Mouse (Mus musculus) hindbrain, embryonic 10.5 days (tissue): ENCODE results near the gene Rasl12. TPM values are rescaled to one million over a fixed set of nuclear protein-coding genes. Genes with fewer than 3 reads are reported as not detected.

ENCODE experiments used
- DNase-seq: peaks from one replicate; pipeline ENCODE4 v3.0.0-alpha.2; 2017; ENCODE audit warnings: low spot score
- H3K27ac ChIP-seq: fragments of 300-500 bp; sonication (generic); 2 replicates; pipeline ENCODE4 v1.5.1; 2016; ENCODE audit warnings: mild to moderate bottlenecking, moderate library complexity
- H3K27me3 ChIP-seq: fragments of 300-500 bp; sonication (generic); 2 replicates; pipeline ENCODE4 v1.6.1; 2016; ENCODE audit warnings: mild to moderate bottlenecking; ENCODE audit not compliant: poor library complexity, insufficient read depth, severe bottlenecking
- H3K36me3 ChIP-seq: fragments of 300-500 bp; sonication (generic); 2 replicates; pipeline ENCODE4 v1.6.1; 2016; ENCODE audit warnings: mild to moderate bottlenecking, moderate library complexity
- H3K4me1 ChIP-seq: fragments of 300-500 bp; sonication (generic); replicated peaks from 2 replicates; pipeline ENCODE4 v1.6.1; 2016; ENCODE audit warnings: mild to moderate bottlenecking
- H3K4me3 ChIP-seq: fragments of 300-500 bp; sonication (generic); 2 replicates; pipeline ENCODE4 v1.5.1; 2016; ENCODE audit warnings: mild to moderate bottlenecking, moderate library complexity
- H3K9me3 ChIP-seq: fragments of 300-500 bp; sonication (generic); 2 replicates; pipeline ENCODE4 v1.6.1; 2016; ENCODE audit warnings: mild to moderate bottlenecking, moderate library complexity
- WGBS: fragments of 180-500 bp; shearing (Covaris S2); methylation state at CpG from one replicate; pipeline ENCODE4 v1.1.7; 2016; 5-methylcytosine and 5-hydroxymethylcytosine counted together
- polyA plus RNA-seq: library from polyadenylated mRNA; unstranded; fragments of >200 nt; fragmentation: Nextera tagmentation; extraction: Ambion mirVana; gene quantifications from 2 replicates; pipeline ENCODE4 v1.2.1, GENCODE M21; 2016

The Rasl12 gene
- polyA plus RNA-seq, 1 experiment from 2014 or later, result 6.3 TPM

- no peak overlapping the region for H3K27ac ChIP-seq
- no peak overlapping the region for H3K4me3 ChIP-seq
- H3K9me3 ChIP-seq, result no peaks in the 10 kb centered on the region
- no peaks in the 10 kb centered on the region for H3K27me3 ChIP-seq
- no peak for DNase-seq
- no peaks in the 10 kb centered on the region for H3K4me1 ChIP-seq
- H3K36me3 ChIP-seq, result no peaks in the 10 kb centered on the region
Observed at GRCm38 (mm10) chr9:65430401-65430800, 32.1 kb downstream of the Rasl12 start.

- no peak for DNase-seq
- 84% methylated on average over 5 of the region's 5 CpGs for WGBS
- no peaks in the 10 kb centered on the region for H3K27me3 ChIP-seq
- no peaks in the 10 kb centered on the region for H3K9me3 ChIP-seq
- no peaks in the 10 kb centered on the region for H3K36me3 ChIP-seq
- no peak overlapping the region for H3K4me3 ChIP-seq
- 0 out of 2 replicates have a peak, but pooled peaks cover 2% of the 10 kb centered on the region for H3K4me1 ChIP-seq
- no peak overlapping the region for H3K27ac ChIP-seq
Observed at GRCm38 (mm10) chr9:65430921-65431320, 32.6 kb downstream of the Rasl12 start.

- WGBS, result 3% methylated on average over 3 of the region's 3 CpGs
- Histone ChIP-seq H3K9me3 (no peaks in the 10 kb centered on the region), H3K36me3 (no peaks in the 10 kb centered on the region), H3K4me1 (peaks cover 10% of the 10 kb centered on the region), H3K27ac (no peak overlapping the region), H3K4me3 (no peak overlapping the region), H3K27me3 (no peaks in the 10 kb centered on the region)
- peak; percentile 81 for DNase-seq
Observed at GRCm38 (mm10) chr9:65432236-65432635, 33.9 kb downstream of the Rasl12 start.

- H3K36me3 ChIP-seq, result peaks cover 11% of the 10 kb centered on the region
- H3K4me1 ChIP-seq, result peaks cover 10% of the 10 kb centered on the region
- WGBS, result 58% methylated on average over 5 of the region's 5 CpGs
- H3K9me3 ChIP-seq, result no peaks in the 10 kb centered on the region
- DNase-seq, result peak; percentile 57
- H3K27me3 ChIP-seq, result no peaks in the 10 kb centered on the region
- no peak overlapping the region for H3K27ac ChIP-seq
- no peak overlapping the region for H3K4me3 ChIP-seq
Observed at GRCm38 (mm10) chr9:65434140-65434539, 35.8 kb downstream of the Rasl12 start.

GRCm38 (mm10) chr9:65435211-65435610 lies 36.9 kb downstream of the Rasl12 start:
- Histone ChIP-seq H3K27ac (no peak overlapping the region), H3K4me3 (peak overlapping the region; percentile 79), H3K27me3 (no peaks in the 10 kb centered on the region), H3K36me3 (peaks cover 19% of the 10 kb centered on the region), H3K9me3 (no peaks in the 10 kb centered on the region), H3K4me1 (peaks cover 10% of the 10 kb centered on the region)
- no peak for DNase-seq
- whole genome bisulfite sequencing, result 70% methylated on average over 4 of the region's 4 CpGs

GRCm38 (mm10) chr9:65435671-65436301 lies 37.5 kb downstream of the Rasl12 start, which contains the start of gene Mtfmt:
Gene Mtfmt, plus strand, starts transcription at chr9:65435782.
- under 1% methylated on average over 54 of the region's 54 CpGs for WGBS
- peak within 1 kb of the TSS; percentile 89 for H3K27ac ChIP-seq
- peaks cover 10% of the 10 kb centered on the region for H3K4me1 ChIP-seq
- H3K9me3 ChIP-seq, result no peaks in the 10 kb centered on the region
- H3K4me3 ChIP-seq, result peak within 1 kb of the TSS; percentile 79
- peaks cover 25% of the 10 kb centered on the region for H3K36me3 ChIP-seq
- H3K27me3 ChIP-seq, result no peaks in the 10 kb centered on the region
- peak; percentile 93 for DNase-seq

- Histone ChIP-seq H3K4me3 (no peak overlapping the region), H3K9me3 (peaks cover 3% of the 10 kb centered on the region; the same call in 1 of the 2 replicates), H3K27ac (no peak overlapping the region), H3K4me1 (no peaks in the 10 kb centered on the region), H3K36me3 (peaks cover 82% of the 10 kb centered on the region), H3K27me3 (no peaks in the 10 kb centered on the region)
- DNase-seq, result no peak
- WGBS, result 92% methylated on average over 4 of the region's 4 CpGs
Observed at GRCm38 (mm10) chr9:65444692-65445091, 46.4 kb downstream of the Rasl12 start.

- WGBS, result 93% methylated on average over 6 of the region's 6 CpGs
- Histone ChIP-seq H3K4me3 (no peak overlapping the region), H3K36me3 (peaks cover 89% of the 10 kb centered on the region), H3K27me3 (no peaks in the 10 kb centered on the region), H3K27ac (no peak overlapping the region), H3K4me1 (no peaks in the 10 kb centered on the region), H3K9me3 (peaks cover 3% of the 10 kb centered on the region; the same call in 1 of the 2 replicates)
- DNase-seq, result no peak
Observed at GRCm38 (mm10) chr9:65447951-65448350, 49.6 kb downstream of the Rasl12 start.

GRCm38 (mm10) chr9:65458975-65459374 lies 60.7 kb downstream of the Rasl12 start:
- H3K4me1 ChIP-seq, result peaks cover 26% of the 10 kb centered on the region
- no peak overlapping the region for H3K4me3 ChIP-seq
- no peak for DNase-seq
- H3K27me3 ChIP-seq, result no peaks in the 10 kb centered on the region
- no peak overlapping the region for H3K27ac ChIP-seq
- H3K36me3 ChIP-seq, result no peaks in the 10 kb centered on the region; the same call in 1 of the 2 replicates
- 88% methylated on average over 2 of the region's 2 CpGs for WGBS
- H3K9me3 ChIP-seq, result no peaks in the 10 kb centered on the region

GRCm38 (mm10) chr9:65460198-65460597 lies 61.9 kb downstream of the Rasl12 start:
- no peaks in the 10 kb centered on the region for H3K27me3 ChIP-seq
- H3K4me1 ChIP-seq, result peaks cover 26% of the 10 kb centered on the region
- H3K4me3 ChIP-seq, result peak overlapping the region; percentile 85
- 43% methylated on average over 3 of the region's 3 CpGs for WGBS
- DNase-seq, result no peak
- H3K27ac ChIP-seq, result peak overlapping the region; percentile 93
- no peaks in the 10 kb centered on the region for H3K9me3 ChIP-seq
- peaks cover 11% of the 10 kb centered on the region for H3K36me3 ChIP-seq

- under 1% methylated on average over 53 of the region's 53 CpGs for WGBS
- Histone ChIP-seq H3K27me3 (no peaks in the 10 kb centered on the region), H3K9me3 (no peaks in the 10 kb centered on the region), H3K4me1 (peaks cover 26% of the 10 kb centered on the region), H3K27ac (peak within 1 kb of the TSS; percentile 93), H3K4me3 (peak within 1 kb of the TSS; percentile 85), H3K36me3 (peaks cover 18% of the 10 kb centered on the region)
- peak; percentile 98 for DNase-seq
Observed at GRCm38 (mm10) chr9:65460732-65461442, 62.6 kb downstream of the Rasl12 start, which contains the start of gene Spg21. Gene Spg21, plus strand, starts transcription at chr9:65460947.

GRCm38 (mm10) chr9:65462544-65462943 lies 64.2 kb downstream of the Rasl12 start:
- Histone ChIP-seq H3K9me3 (no peaks in the 10 kb centered on the region), H3K27me3 (no peaks in the 10 kb centered on the region), H3K36me3 (peaks cover 34% of the 10 kb centered on the region), H3K27ac (no peak overlapping the region), H3K4me1 (peaks cover 28% of the 10 kb centered on the region), H3K4me3 (no peak overlapping the region)
- no peak for DNase-seq
- WGBS, result 80% methylated on average over 5 of the region's 5 CpGs

- Histone ChIP-seq H3K27ac (no peak overlapping the region), H3K4me3 (no peak overlapping the region), H3K36me3 (peaks cover 38% of the 10 kb centered on the region), H3K27me3 (no peaks in the 10 kb centered on the region), H3K9me3 (no peaks in the 10 kb centered on the region), H3K4me1 (peaks cover 40% of the 10 kb centered on the region)
- no peak for DNase-seq
- WGBS, result 95% methylated on average over 6 of the region's 6 CpGs
Observed at GRCm38 (mm10) chr9:65464161-65464560, 65.9 kb downstream of the Rasl12 start.
